Mouse (Mus musculus) spleen, embryonic (tissue): ENCODE measurements around the gene Exosc9.
"Not testable (repeated sequence)": the region's sequence is repeated elsewhere in the genome, so short reads cannot be mapped to it uniquely, and the experiment has no call there.

Source experiments
- CTCF ChIA-PET: fragments of 350-600 bp; sonication (Branson Sonifier 250); formaldehyde crosslinking; loops from one replicate; lab custom pipeline; 2022; lab: Charles Lee

Gene Exosc9

DNA sequence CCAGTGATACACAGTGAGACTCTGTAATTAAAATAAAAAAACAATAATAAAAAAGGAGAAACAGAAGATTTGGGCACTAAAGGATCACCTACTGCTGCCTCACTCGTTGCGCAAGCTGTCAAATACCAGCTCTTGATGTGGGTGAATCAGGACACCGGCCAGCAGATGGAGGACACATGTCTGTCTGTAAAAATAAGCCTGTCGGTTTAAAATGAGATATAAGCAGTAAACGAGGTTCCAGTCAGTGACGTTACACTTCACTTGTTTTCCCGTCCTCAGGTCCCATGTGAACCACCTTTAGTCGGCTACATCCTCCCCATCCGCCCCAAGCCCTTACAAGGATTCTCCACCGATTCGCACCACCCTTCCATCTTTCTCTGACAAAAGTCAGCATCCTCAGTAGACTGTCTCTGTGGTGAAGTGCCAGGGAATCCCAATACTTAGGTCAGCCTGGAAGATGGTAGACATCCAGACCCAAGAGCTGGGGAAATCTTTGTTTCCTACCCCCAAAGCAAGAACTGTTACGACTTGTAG, 488 bp upstream of the Exosc9 start:
- CTCF ChIA-PET, result no interaction called here

DNA sequence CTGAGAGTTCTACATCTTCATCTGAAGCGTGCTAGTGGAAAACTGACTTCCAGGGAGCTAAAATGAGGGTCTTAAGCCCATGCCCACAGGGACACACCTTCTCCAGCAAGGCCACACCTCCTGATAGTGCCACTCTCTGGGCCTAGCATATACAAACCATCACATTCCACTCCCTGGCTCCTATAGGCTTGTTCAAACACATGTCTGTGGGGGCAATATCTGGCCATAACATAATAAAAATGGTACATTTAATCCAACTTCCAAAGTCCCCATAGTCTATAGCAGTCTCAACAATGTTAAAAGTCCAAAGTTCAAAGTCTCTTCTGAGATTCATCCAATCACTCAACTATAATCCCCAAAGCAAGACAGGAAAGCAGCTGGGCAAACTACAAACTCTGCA, 5.2 kb downstream of the Exosc9 start:
- CTCF ChIA-PET, result no interaction called here

DNA sequence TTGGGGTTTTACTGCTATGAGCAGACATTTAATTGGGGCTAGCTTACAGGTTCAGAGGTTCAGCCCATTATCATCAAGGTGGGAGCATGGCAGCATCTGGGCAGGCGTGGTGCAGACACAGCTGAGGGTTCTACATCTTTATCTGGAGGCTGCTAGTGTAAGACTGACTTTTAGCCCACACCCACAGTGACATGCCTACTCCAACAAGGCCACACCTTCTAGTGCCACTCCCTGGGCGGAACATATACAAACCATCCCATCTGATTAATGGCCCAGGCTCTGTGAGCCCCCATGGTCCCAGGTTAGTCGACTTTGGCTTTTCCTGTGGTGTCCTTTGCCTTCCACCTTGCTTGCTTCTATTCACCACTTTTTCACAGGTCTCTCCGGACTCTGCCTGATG, 7.2 kb downstream of the Exosc9 start:
- CTCF ChIA-PET, result no interaction called here

DNA sequence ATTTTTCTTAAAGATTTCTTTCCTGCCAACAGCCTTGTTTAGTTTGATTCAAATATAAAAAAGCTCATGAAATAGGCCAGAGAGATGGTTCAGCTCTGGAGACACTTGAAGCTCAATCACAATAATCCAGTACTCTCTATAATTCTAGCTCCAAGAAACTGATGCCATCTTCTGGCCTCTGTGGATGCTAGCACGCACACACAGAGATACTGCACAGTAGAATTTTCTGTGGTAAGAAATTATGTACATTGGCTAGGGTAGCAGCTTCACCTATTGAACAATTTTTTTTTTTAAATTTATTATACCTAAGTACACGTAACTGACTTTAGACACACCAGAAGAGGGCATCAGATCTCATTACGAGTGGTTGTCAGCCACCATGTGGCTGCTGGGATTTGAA, 11.3 kb downstream of the Exosc9 start:
- CTCF ChIA-PET, result no interaction called here

DNA sequence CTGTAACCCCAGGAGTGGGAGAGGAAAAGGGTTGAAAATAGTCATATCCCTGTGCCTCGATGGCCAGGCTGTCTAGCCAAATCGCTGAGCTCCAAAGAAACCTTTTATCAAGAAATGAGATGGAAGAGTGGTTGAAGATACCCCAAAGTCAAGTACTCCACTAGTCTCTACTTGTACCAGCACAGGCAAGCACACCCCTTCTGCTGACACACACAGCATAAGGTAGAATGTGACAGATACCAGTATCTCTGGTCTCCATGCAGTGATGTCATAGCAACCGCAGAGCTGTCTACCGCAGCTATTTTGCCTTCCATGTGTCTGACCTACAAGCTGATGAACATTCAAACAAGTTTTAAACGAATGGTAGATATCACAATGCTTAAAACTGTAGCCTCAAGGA, 17.4 kb downstream of the Exosc9 start:
- CTCF ChIA-PET, result no interaction called here

DNA sequence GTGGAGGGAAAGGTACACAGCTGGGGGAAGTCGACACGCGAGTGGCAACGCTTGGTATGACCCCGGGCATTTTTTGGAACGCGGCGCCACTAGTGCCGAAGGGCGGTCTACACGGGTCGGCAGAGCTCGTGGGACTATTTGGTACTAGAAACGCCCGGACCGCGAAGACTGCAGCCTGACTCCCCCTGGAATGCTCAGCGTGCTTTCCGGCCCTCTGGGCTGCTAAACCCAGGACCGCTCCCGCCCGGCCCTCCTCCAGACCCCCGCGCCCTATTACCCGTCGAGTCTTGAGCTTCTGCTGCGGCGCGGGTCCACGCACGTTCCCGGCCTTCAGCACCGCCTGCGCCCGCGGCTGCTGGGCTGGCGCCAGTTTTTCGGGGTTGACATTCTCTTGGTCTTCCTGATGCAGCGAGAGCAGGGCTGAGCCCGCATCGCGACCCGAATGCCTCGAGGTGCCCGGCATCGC, 19.0 kb downstream of the Exosc9 start:
- CTCF ChIA-PET, result interaction anchor here (0.6 to 1.3 kb wide), 2 partner anchors 41 to 96 kb away, joined by 4 to 5 read pairs; partner anchors contain the start of genes 1810062G17Rik and Anxa5

DNA sequence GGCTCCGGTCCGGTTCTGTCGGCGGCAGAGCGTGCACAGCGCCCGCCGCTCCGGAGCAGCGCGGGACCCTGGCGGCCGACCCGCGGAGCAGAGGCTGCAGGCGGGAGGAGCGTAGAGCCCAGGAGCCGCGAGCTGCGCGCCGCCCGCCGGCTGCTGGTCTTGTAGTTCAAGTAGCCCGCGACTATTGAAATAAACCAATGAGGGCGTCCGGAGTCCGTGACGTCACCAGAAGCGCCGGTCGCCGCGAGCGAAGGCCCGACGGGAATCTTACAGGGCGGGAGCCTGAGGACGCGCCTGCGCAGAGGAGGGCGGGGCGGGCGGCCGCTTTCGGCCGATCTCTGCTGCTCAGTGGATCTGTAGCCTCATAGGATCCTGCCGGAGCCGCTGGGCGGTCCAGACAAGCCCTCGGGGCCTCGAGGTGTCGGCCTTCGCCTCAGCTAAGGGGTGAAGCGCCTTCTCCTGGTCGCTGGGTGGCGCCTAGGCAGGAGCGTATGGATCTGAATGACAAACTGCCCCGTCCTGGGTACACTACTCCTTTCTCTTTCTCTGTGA, 19.5 kb downstream of the Exosc9 start, which contains the start of gene Ccna2:
Gene Ccna2 (minus strand): TSS at position 324 of the 552 bp plus-strand sequence.
- CTCF ChIA-PET, result interaction anchor here (0.6 to 1.3 kb wide), 3 partner anchors 10 to 96 kb away, joined by 3 to 5 read pairs (median 4); partner anchors contain the start of genes 1810062G17Rik and Anxa5

DNA sequence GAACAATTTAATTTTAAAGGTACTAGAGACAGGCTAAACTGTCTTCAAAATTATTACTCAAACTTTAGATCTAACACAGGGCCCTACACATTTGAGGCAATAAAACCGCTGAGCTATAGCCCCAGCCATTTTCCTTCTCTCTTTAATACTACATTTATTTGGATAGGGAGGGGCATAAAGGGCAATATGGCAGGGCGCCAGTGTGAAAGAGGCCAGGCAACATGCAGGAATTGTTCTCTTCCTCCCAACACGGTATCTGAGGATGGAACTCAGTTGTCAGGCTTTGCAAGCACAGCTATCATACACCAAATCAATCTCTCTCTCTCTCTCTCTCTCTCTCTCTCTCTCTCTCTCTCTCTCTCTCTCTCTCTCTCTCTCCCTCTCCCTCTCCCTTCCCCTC, 46.4 kb downstream of the Exosc9 start:
- CTCF ChIA-PET, result interaction anchor here (0.6 kb wide), 1 partner anchor 233 kb away, joined by 4 read pairs; no protein-coding TSS in a partner anchor

DNA sequence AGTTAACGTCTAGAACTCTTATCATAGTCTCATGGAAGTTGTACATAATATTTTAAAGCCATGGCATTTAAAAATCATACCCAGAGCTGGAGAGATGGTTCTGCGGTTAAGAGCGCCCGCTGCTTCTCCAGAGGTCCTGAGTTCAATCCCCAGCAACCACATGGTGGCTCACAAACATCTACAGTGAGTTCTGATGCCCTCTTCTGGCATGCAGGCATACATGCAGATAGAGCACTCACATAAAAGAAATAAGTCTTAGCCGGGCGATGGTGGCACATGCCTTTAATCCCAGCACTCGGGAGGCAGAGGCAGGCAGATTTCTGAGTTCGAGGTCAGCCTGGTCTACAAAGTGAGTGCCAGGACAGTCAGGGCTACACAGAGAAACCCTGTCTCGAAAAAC, 47.4 kb downstream of the Exosc9 start:
- CTCF ChIA-PET, result not testable (repeated sequence)

DNA sequence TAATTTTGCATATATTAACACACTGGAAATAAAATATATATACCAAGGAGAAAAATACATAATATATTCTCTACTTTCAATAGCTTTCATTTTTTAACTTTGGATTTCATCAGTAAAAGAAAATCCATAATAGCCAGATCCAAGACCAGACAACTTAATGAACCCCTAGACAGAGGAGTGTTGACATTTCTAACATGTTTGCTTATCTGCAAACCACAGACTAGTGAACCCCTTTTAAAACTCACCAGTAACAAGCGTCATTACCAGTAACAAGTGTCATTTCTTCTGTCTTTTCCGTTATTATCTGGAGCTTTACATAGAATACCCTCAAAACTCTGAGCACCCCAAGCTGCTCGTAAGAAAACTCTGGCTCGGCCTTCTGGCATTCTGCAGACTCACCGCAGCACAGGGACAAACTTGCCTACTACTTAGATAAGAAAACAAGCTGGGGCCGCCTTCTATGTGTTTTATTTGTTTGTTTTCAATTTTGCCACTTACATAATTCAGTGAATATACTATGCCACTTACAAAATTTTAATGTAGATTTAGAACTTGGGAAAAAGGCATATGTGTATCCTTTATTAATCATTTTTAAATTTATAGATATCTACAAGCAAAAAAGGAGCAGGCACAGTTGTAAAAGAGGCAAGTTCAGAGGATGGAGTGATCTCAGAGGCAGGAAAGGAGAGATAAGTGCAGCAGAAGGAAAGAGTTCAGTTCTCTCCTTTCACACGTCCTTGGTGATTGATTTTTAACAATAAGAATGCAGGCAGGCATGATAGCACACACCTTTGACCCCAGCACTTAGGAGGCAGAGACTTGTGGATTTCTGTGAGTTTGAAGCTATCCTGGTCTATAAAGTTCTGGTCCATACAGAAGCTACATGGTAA, 53.7 kb downstream of the Exosc9 start:
- CTCF ChIA-PET, result no interaction called here

DNA sequence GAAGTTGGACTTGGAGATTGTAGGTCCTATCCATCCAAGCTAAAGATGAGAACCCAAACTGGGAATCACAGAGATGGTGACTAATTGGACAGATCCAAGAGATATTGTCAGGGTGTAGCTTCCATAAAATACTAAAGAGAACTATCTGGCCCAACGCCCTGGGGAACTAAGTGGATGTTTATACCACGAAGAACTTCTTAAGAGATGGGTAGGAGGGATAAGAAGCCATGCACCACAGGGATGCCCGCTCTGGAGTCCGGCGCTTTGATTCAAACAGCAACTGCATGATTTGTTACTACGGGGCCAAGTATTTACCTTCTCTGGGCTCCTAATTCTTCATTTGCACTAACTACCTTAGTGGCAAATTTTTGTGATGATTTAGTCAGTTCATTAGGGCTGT, 60.3 kb downstream of the Exosc9 start:
- CTCF ChIA-PET, result interaction anchor here (0.7 kb wide), 1 partner anchor 41 kb away, joined by 5 read pairs; no protein-coding TSS in a partner anchor

DNA sequence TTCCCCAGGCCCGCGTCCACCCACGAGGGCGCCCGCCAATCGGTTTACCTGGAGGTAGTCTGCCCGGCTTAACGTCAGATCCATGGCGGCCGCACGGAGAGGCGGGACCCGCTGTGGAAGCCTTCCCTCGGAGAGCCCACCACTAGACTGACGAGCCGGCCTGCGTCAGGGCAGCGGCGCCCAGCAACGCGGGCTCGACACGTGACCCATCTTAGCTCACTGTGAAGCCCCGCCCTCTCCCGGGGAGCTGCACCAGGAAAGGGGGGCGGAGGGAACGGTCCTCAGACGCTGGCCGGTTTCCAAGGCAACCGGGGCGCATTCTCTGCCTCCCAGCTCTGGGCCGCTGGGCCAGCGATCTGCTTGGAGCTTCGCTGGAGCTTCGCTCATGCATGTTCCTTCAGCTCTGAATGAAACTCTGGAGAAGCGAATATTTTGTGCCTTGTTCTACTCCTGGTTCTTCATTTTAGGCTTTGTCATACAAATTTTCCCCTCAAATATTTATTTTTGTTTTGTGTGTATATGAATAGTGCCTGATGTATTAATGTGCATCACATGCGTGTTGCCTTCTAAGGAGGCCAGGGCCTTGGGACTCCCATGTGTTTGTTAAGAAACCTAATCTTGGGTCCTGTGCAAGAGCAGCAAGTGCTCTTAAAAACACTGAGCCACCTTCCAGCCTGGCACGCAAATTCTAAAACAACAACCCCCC, 60.9 kb downstream of the Exosc9 start, which contains the start of gene Bbs7:
Gene Bbs7 (minus strand): TSS at position 276 of the 706 bp plus-strand sequence.
- CTCF ChIA-PET, result no interaction called here

DNA sequence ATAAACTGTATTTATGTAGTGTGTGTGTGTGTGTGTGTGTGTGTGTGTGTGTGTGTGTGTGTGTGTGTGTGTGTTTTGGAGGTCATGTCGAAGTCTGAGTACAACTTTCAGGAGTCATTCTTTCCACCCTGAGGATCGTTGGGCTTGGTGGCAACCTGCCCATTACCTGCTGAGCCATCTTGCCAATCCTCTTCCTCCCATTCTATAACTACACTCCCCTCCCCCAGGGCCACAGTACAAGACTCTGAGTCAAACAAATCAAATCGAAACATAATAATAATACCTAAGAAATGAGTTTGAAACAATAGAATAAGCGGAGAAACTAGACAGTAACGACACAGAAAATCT, 61.5 kb downstream of the Exosc9 start:
- CTCF ChIA-PET, result no interaction called here
